Mouse (Mus musculus): ENCODE data around the gene Whamm.

DNA sequence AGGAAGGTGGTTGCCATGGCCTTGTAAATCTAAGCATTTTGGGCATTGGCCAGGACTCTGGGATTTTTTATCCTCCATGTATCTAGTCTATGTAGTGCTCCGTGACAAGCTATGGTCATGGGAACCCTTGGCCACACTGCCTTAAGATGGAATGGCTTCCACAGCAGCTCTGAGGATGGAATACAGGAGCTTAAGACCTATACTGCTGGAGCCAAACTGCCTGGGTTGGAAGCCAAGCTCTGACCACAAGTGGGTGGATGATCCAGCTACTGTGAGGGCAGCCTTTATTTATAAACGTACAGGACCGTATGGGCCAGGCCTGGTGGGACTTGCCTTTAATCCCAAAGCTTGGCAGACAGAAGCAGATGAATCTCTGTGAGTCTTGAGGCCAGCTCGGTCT is 34.6 kb upstream of the Whamm start:
- TF ChIP-seq CTCF (conservative IDR thresholded peaks at IDR 0.05; ENCODE audit: low read length), result no peak
- TF ChIP-seq POU5F1 (IDR thresholded peaks at IDR 0.05; ENCODE audit: borderline replicate concordance, low read length), result no peak
